Mouse (Mus musculus) embryonic stem cell, embryonic (primary cell): Measurements from ENCODE around the gene Parp6.

Experiments used
- CTCF ChIA-PET, 4 experiments: fragments of 300-600 bp in 2 of 4; fragments of 350-600 bp in 2 of 4; sonication (Branson Sonifier 250); formaldehyde crosslinking; loops; one replicate each; lab custom pipeline; 2022; ENCODE audit warnings: inconsistent platforms in 2 of 4; lab: Charles Lee
- POLR2A ChIA-PET, 4 experiments: fragments of 300-600 bp in 2 of 4; fragments of 350-600 bp in 2 of 4; sonication (Branson Sonifier 250); formaldehyde crosslinking; loops; one replicate each; lab custom pipeline; 2022; ENCODE audit warnings: antibody characterized with exemption in 4 of 4, inconsistent platforms in 1 of 4; lab: Charles Lee

Parp6 gene

GRCm38 (mm10) chr9:59616622-59617306 is at the start of gene Parp6:
Gene Parp6, plus strand, starts transcription at chr9:59617284.
- ChIA-PET CTCF (interaction anchor here in 3 of 4 experiments (0.5 to 2.5 kb wide), 6 partner anchors 15 to 1130 kb away, joined by 3 to 7 read pairs (median 4); partner anchors contain the start of gene Bbs4 (in 1 of the 3)), POLR2A (interaction anchor here (0.5 to 5.7 kb wide), 30 partner anchors 12 to 1732 kb away, joined by 3 to 68 read pairs (median 4); partner anchors contain the start of genes Pkm (in 4 of the 4), Adpgk (in 1 of the 4), Celf6 (in 1 of the 4) and Gramd2 (in 1 of the 4))

GRCm38 (mm10) chr9:59571852-59572251 is 45.2 kb upstream of the Parp6 start:
- ChIA-PET POLR2A (no interaction called here), CTCF (no interaction called here)

- ChIA-PET POLR2A (interaction anchor here in 3 of 4 experiments (0.6 to 4.3 kb wide), 55 partner anchors 8 to 995 kb away, joined by 3 to 80 read pairs (median 6); partner anchors contain the start of genes Adpgk (in 3 of the 3), Pkm (in 3 of the 3), Gramd2 (in 2 of the 3) and Hexa (in 2 of the 3)), CTCF (interaction anchor here (0.6 to 1.9 kb wide), 15 partner anchors 8 to 382 kb away, joined by 3 to 11 read pairs (median 4); no protein-coding TSS in a partner anchor)
Observed at GRCm38 (mm10) chr9:59577401-59577800, 39.7 kb upstream of the Parp6 start.

GRCm38 (mm10) chr9:59577844-59578504 is 39.1 kb upstream of the Parp6 start, which contains the start of gene Celf6:
Gene Celf6, plus strand, starts transcription at chr9:59577917.
- ChIA-PET POLR2A (interaction anchor here (0.5 to 4.3 kb wide), 60 partner anchors 8 to 996 kb away, joined by 3 to 80 read pairs (median 5); partner anchors contain the start of genes Adpgk (in 3 of the 4), Pkm (in 3 of the 4), Gramd2 (in 2 of the 4) and Hexa (in 2 of the 4)), CTCF (interaction anchor here (0.6 to 1.9 kb wide), 16 partner anchors 8 to 381 kb away, joined by 3 to 11 read pairs (median 4); partner anchors contain the start of gene Pkm (in 1 of the 4))

- ChIA-PET POLR2A (interaction anchor here in 3 of 4 experiments (0.5 to 4.3 kb wide), 41 partner anchors 7 to 996 kb away, joined by 3 to 80 read pairs (median 7); partner anchors contain the start of genes Adpgk (in 3 of the 3), Pkm (in 3 of the 3), Hexa (in 2 of the 3) and Tmem202 (in 2 of the 3)), CTCF (interaction anchor here (0.8 to 1.9 kb wide), 13 partner anchors 7 to 381 kb away, joined by 3 to 11 read pairs (median 4); partner anchors contain the start of gene Pkm (in 1 of the 4))
Observed at GRCm38 (mm10) chr9:59578505-59578867, 38.6 kb upstream of the Parp6 start.

GRCm38 (mm10) chr9:59584871-59585308 is 32.2 kb upstream of the Parp6 start:
- CTCF ChIA-PET, result interaction anchor here (0.6 to 2.8 kb wide), 44 partner anchors 8 to 1202 kb away, joined by 3 to 29 read pairs (median 4); partner anchors contain the start of genes Parp6 (in 2 of the 4), Hexa (in 1 of the 4) and Tmem202 (in 1 of the 4)

GRCm38 (mm10) chr9:59588252-59588651 is 28.8 kb upstream of the Parp6 start:
- ChIA-PET CTCF (interaction anchor here in 1 of 4 experiments (0.5 to 1.5 kb wide), 2 partner anchors 10 to 441 kb away, joined by 6 read pairs; partner anchors contain the start of gene Celf6), POLR2A (interaction anchor here in 2 of 4 experiments (1.0 to 5.7 kb wide), 3 partner anchors 10 to 72 kb away, joined by 4 to 33 read pairs (median 8); partner anchors contain the start of gene Celf6 (in 2 of the 2))

More at GRCm38 (mm10) chr9:59584871-59585308, 32.2 kb upstream of the Parp6 start:
- POLR2A ChIA-PET, result interaction anchor here (0.5 to 3.4 kb wide), 35 partner anchors 7 to 1929 kb away, joined by 3 to 20 read pairs (median 3); partner anchors contain the start of genes Pkm (in 3 of the 4), Bbs4 (in 1 of the 4), Celf6 (in 1 of the 4) and Hexa (in 1 of the 4)

GRCm38 (mm10) chr9:59588710-59589671 is 28.1 kb upstream of the Parp6 start:
- CTCF ChIA-PET, result interaction anchor here in 2 of 4 experiments (0.6 to 1.5 kb wide), 3 partner anchors 11 to 370 kb away, joined by 3 to 6 read pairs (median 4); partner anchors contain the start of gene Celf6 (in 1 of the 2)

GRCm38 (mm10) chr9:59589703-59590439 is 27.2 kb upstream of the Parp6 start:
- ChIA-PET POLR2A (interaction anchor here in 3 of 4 experiments (0.5 to 5.7 kb wide), 17 partner anchors 12 to 384 kb away, joined by 3 to 38 read pairs (median 5); partner anchors contain the start of genes Celf6 (in 2 of the 3), Pkm (in 2 of the 3) and Adpgk (in 1 of the 3)), CTCF (interaction anchor here in 3 of 4 experiments (0.6 to 1.2 kb wide), 5 partner anchors 12 to 123 kb away, joined by 3 to 5 read pairs (median 3); partner anchors contain the start of gene Celf6 (in 1 of the 3))

More at GRCm38 (mm10) chr9:59588710-59589671, 28.1 kb upstream of the Parp6 start:
- POLR2A ChIA-PET, result interaction anchor here in 2 of 4 experiments (0.5 to 5.7 kb wide), 7 partner anchors 12 to 71 kb away, joined by 3 to 38 read pairs (median 5); partner anchors contain the start of genes Pkm (in 2 of the 2) and Celf6 (in 1 of the 2)

GRCm38 (mm10) chr9:59601661-59602060 is 15.4 kb upstream of the Parp6 start:
- ChIA-PET CTCF (interaction anchor here in 3 of 4 experiments (0.6 to 2.7 kb wide), 7 partner anchors 9 to 662 kb away, joined by 3 to 14 read pairs (median 4); partner anchors contain the start of gene Parp6 (in 1 of the 3)), POLR2A (interaction anchor here in 3 of 4 experiments (0.8 to 5.8 kb wide), 15 partner anchors 9 to 310 kb away, joined by 3 to 38 read pairs (median 7); partner anchors contain the start of genes Parp6 (in 2 of the 3), Pkm (in 2 of the 3), Adpgk (in 1 of the 3) and Arih1 (in 1 of the 3))

GRCm38 (mm10) chr9:59605967-59606366 is 11.1 kb upstream of the Parp6 start:
- ChIA-PET CTCF (interaction anchor here in 1 of 4 experiments (0.6 kb wide), 1 partner anchor 946 kb away, joined by 4 read pairs; no protein-coding TSS in a partner anchor), POLR2A (interaction anchor here in 2 of 4 experiments (1.1 to 1.7 kb wide), 4 partner anchors 11 to 53 kb away, joined by 4 to 5 read pairs (median 5); partner anchors contain the start of gene Celf6 (in 1 of the 2))

- POLR2A ChIA-PET, result interaction anchor here in 2 of 4 experiments (0.6 to 5.4 kb wide), 6 partner anchors 19 to 1696 kb away, joined by 3 to 42 read pairs (median 4); partner anchors contain the start of gene Pkm (in 2 of the 2)
Observed at GRCm38 (mm10) chr9:59610950-59611349, 6.1 kb upstream of the Parp6 start.

GRCm38 (mm10) chr9:59615797-59616196 is 1.3 kb upstream of the Parp6 start:
- ChIA-PET CTCF (no interaction called here), POLR2A (interaction anchor here in 2 of 4 experiments (1.2 to 5.7 kb wide), 5 partner anchors 13 to 60 kb away, joined by 3 to 68 read pairs (median 10); partner anchors contain the start of gene Pkm (in 2 of the 2))

More at GRCm38 (mm10) chr9:59610950-59611349, 6.1 kb upstream of the Parp6 start:
- CTCF ChIA-PET, result interaction anchor here in 2 of 4 experiments (0.7 kb wide), 2 partner anchors 81 to 631 kb away, joined by 3 to 5 read pairs; no protein-coding TSS in a partner anchor

- CTCF ChIA-PET, result interaction anchor here in 2 of 4 experiments (0.9 to 2.5 kb wide), 4 partner anchors 16 to 51 kb away, joined by 3 to 7 read pairs (median 4); no protein-coding TSS in a partner anchor
- POLR2A ChIA-PET, result interaction anchor here (0.5 to 5.7 kb wide), 34 partner anchors 11 to 1731 kb away, joined by 3 to 68 read pairs (median 4); partner anchors contain the start of genes Pkm (in 3 of the 4), Celf6 (in 2 of the 4), Gramd2 (in 1 of the 4) and Hexa (in 1 of the 4)
Observed at GRCm38 (mm10) chr9:59617307-59617973, 356 bp downstream of the Parp6 start.
